Mouse (Mus musculus) bone marrow macrophage, adult 2 months (primary cell): ENCODE data around the gene Gm5615. TPM values are rescaled to one million over a fixed set of nuclear protein-coding genes. Genes with fewer than 3 reads are reported as not detected.

Experiments
- H3K27ac ChIP-seq: 2 replicates; pipeline ENCODE4 v1.5.1; 2012; ENCODE audit warnings: low read depth, low read length; ENCODE audit not compliant: insufficient read depth
- H3K4me1 ChIP-seq: 2 replicates; pipeline ENCODE4 v1.6.1; 2012; ENCODE audit warnings: low read length; ENCODE audit not compliant: control insufficient read depth, insufficient read depth
- H3K4me3 ChIP-seq: 2 replicates; pipeline ENCODE4 v1.5.1; 2012; ENCODE audit warnings: mild to moderate bottlenecking, low read length, moderate library complexity; ENCODE audit not compliant: insufficient read depth
- CTCF ChIP-seq: IDR thresholded peaks from 2 replicates; pipeline ENCODE4 v1.5.1; 2012; ENCODE audit warnings: low read depth, mild to moderate bottlenecking, low read length, moderate library complexity
- POLR2A ChIP-seq: IDR thresholded peaks from 2 replicates; pipeline ENCODE4 v1.6.1; 2012; ENCODE audit warnings: mild to moderate bottlenecking, low read depth, low read length, borderline replicate concordance
- polyA plus RNA-seq: library from polyadenylated mRNA; stranded (reverse); fragments of >200 nt; gene quantifications from 2 replicates; pipeline ENCODE4 v1.2.4, GENCODE M21; 2012; ENCODE audit not compliant: missing spikeins, insufficient read depth, insufficient read length

Gene Gm5615
- not detected in 2 replicates for polyA plus RNA-seq

DNA sequence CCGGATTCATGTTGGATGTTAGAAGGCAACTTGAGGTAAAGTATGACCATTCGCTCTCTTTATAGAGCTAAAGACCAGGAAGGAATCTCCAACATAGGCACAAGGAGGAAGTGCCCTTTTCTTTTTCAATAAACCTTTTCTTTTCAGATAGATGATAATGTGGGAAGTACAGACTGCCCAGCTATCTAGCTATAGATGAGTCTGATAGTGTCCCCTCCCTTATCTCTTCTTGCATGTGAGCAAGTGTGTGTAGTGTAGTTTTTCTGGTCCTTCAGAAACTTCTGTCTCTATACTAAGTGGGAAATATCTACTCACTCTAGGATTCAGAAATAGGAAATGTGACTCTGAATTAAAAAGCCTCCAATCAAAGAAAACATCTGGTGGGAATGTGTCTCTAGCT, at the start of gene Gm5615:
Gm5615 (minus strand) TSS at position 101 of the 400 bp plus-strand sequence.
- Histone ChIP-seq H3K4me1 (no peaks in the 10 kb centered on the region), H3K4me3 (no peak within 1 kb of the TSS), H3K27ac (no peak within 1 kb of the TSS)
- TF ChIP-seq POLR2A (no peak), CTCF (no peak)

GRCm38 (mm10) chr9:36582535-36582934, 40.8 kb upstream of the Gm5615 start, which contains the start of gene Gm17689:
TSS of gene Gm17689 (minus strand) at chr9:36582635.
- no peak for TF ChIP-seq POLR2A
- TF ChIP-seq CTCF: no peak
- Histone ChIP-seq H3K4me1 (no peaks in the 10 kb centered on the region), H3K27ac (no peak within 1 kb of the TSS), H3K4me3 (no peak within 1 kb of the TSS)

DNA sequence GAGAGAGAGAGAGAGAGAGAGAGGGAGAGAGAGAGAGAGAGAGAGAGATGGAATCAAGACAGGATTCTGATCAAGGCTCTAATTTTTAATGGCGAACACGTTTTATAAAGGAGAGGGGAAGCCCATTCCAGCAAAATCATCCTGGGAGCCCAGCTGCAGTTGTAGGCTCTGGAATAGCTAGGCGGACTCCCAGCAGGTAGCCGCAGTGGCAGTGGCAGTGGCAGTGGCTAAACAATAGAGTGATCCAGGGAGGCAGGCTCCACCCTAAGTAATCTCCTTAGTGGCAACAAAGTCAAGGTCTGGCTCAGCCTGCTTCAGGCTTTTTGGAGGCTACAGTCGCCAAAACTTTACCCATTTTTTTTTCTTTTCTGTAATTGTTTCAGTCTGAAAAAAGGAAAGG, 37.6 kb downstream of the Gm5615 start:
- H3K4me3 ChIP-seq: no peak overlapping the region
- no peak for TF ChIP-seq POLR2A
- TF ChIP-seq CTCF: no peak
- no peak overlapping the region for H3K27ac ChIP-seq
- no peaks in the 10 kb centered on the region for H3K4me1 ChIP-seq

DNA sequence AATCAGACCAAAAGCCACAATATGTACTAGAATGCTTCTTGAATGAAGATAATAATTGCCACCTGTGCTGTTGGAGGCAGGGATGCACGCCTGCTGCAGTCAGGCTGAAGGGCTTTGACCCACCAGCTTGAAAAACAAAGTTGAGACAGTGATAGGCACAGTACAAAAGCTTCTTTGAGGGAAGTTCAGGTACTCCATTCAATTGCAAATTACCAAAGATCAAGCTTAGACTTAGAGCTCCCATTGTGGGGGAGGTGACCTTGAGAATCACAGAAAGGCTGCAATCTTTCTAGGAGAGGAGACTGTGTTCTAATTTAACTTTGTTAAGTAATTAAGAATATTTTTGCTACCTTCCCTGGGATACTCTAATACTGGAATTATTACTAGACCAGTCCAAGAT, 45.9 kb downstream of the Gm5615 start:
- TF ChIP-seq CTCF (no peak), POLR2A (no peak)
- Histone ChIP-seq H3K4me3 (no peak overlapping the region), H3K27ac (no peak overlapping the region), H3K4me1 (no peaks in the 10 kb centered on the region)

- Histone ChIP-seq H3K27ac (no peak overlapping the region), H3K4me1 (no peaks in the 10 kb centered on the region), H3K4me3 (no peak overlapping the region)
- no peak for TF ChIP-seq CTCF
- TF ChIP-seq POLR2A: no peak
Measured at GRCm38 (mm10) chr9:36494501-36495220, 47.1 kb downstream of the Gm5615 start.

Other genes starting within 250 kb of the Gm5615 start
- gene Gm7257, start 110.1 kb downstream of the Gm5615 start, polyA plus RNA-seq: not detected in 2 replicates
- not detected in 2 replicates for gene Gm9513, start 66.3 kb downstream of the Gm5615 start, polyA plus RNA-seq
- gene Gm17689, start 40.7 kb upstream of the Gm5615 start, polyA plus RNA-seq: not detected in 2 replicates
- not detected in 2 replicates for gene A630095E13Rik, start 101.4 kb upstream of the Gm5615 start, polyA plus RNA-seq
- gene Acrv1, start 151.3 kb upstream of the Gm5615 start, polyA plus RNA-seq: not detected in 2 replicates
- gene Chek1, start 185.1 kb upstream of the Gm5615 start, polyA plus RNA-seq: 6.2 and 8.3 TPM in 2 replicates
- gene Stt3a, start 225.7 kb upstream of the Gm5615 start, polyA plus RNA-seq: 206 and 215 TPM in 2 replicates